Mouse (Mus musculus) stomach, postnatal 0 days (tissue): Measurements from ENCODE around the gene Nprl3.

Experiments used
- CTCF ChIP-seq: IDR thresholded peaks from 2 replicates; pipeline ENCODE4 v1.5.1; 2016; ENCODE audit warnings: antibody characterized with exemption, low read depth, mild to moderate bottlenecking, moderate library complexity
- EP300 ChIP-seq: optimal IDR thresholded peaks from 2 replicates; pipeline ENCODE3; 2016; ENCODE audit warnings: antibody characterized with exemption

- TF ChIP-seq CTCF: no peak
- no peak for TF ChIP-seq EP300
These were observed 14.4 kb downstream of the Nprl3 start for GRCm38 (mm10) chr11:32253121-32253520.
